Mouse (Mus musculus) urinary bladder, postnatal 14 days (tissue): ENCODE measurements around the gene Itgav.
A peak's percentile ranks its signal among the peaks of the same experiment; 100 is the strongest.
"Not testable (repeated sequence)": the region's sequence is repeated elsewhere in the genome, so short reads cannot be mapped to it uniquely, and the experiment has no call there.

Experiments
- DNase-seq: peaks from one replicate; pipeline ENCODE4 v3.0.0; 2021; ENCODE audit warnings: low spot score

Itgav gene

GRCm38 (mm10) chr2:83713281-83713680 is 10.9 kb upstream of the Itgav start:
- not testable (repeated sequence) for DNase-seq

GRCm38 (mm10) chr2:83713946-83714345 is 10.3 kb upstream of the Itgav start:
- DNase-seq = no peak

- DNase-seq = peak; percentile 87
Measured at GRCm38 (mm10) chr2:83714783-83715182, 9.4 kb upstream of the Itgav start.

- DNase-seq = no peak
Measured at GRCm38 (mm10) chr2:83718341-83718740, 5.9 kb upstream of the Itgav start.

- no peak for DNase-seq
Measured at GRCm38 (mm10) chr2:83721635-83722034, 2.6 kb upstream of the Itgav start.

- DNase-seq = no peak
Measured at GRCm38 (mm10) chr2:83722936-83723335, 1.3 kb upstream of the Itgav start.

- no peak for DNase-seq
Measured at GRCm38 (mm10) chr2:83723346-83723745, 851 bp upstream of the Itgav start.

- DNase-seq = peak; percentile 60
Measured at GRCm38 (mm10) chr2:83724827-83725730, 882 bp downstream of the Itgav start.

GRCm38 (mm10) chr2:83725796-83726195 is 1.6 kb downstream of the Itgav start:
- DNase-seq = no peak

GRCm38 (mm10) chr2:83728238-83728682 is 4.1 kb downstream of the Itgav start:
- DNase-seq = peak; percentile 52

GRCm38 (mm10) chr2:83729339-83729738 is 5.1 kb downstream of the Itgav start:
- peak; percentile 77 for DNase-seq

- no peak for DNase-seq
Measured at GRCm38 (mm10) chr2:83732896-83733295, 8.7 kb downstream of the Itgav start.

GRCm38 (mm10) chr2:83733981-83734393 is 9.8 kb downstream of the Itgav start:
- DNase-seq = no peak

- no peak for DNase-seq
Measured at GRCm38 (mm10) chr2:83735276-83735675, 11.1 kb downstream of the Itgav start.

GRCm38 (mm10) chr2:83736836-83737235 is 12.6 kb downstream of the Itgav start:
- no peak for DNase-seq

GRCm38 (mm10) chr2:83738586-83739251 is 14.5 kb downstream of the Itgav start:
- DNase-seq = no peak

GRCm38 (mm10) chr2:83739461-83740124 is 15.4 kb downstream of the Itgav start:
- no peak for DNase-seq

GRCm38 (mm10) chr2:83740601-83741031 is 16.4 kb downstream of the Itgav start:
- DNase-seq = no peak

- no peak for DNase-seq
Measured at GRCm38 (mm10) chr2:83742210-83742609, 18.0 kb downstream of the Itgav start.

- no peak for DNase-seq
Measured at GRCm38 (mm10) chr2:83742836-83743235, 18.6 kb downstream of the Itgav start.

- DNase-seq = no peak
Measured at GRCm38 (mm10) chr2:83744276-83744952, 20.2 kb downstream of the Itgav start.

GRCm38 (mm10) chr2:83745257-83745656 is 21.1 kb downstream of the Itgav start:
- DNase-seq = no peak
